Mouse (Mus musculus) cerebellum, adult 11 months (tissue): Measurements from ENCODE around the gene Cdkn2aipnl.

Experiments used
- DNase-seq: peaks from one replicate; pipeline ENCODE4 v3.0.0; 2022

Cdkn2aipnl gene

DNA sequence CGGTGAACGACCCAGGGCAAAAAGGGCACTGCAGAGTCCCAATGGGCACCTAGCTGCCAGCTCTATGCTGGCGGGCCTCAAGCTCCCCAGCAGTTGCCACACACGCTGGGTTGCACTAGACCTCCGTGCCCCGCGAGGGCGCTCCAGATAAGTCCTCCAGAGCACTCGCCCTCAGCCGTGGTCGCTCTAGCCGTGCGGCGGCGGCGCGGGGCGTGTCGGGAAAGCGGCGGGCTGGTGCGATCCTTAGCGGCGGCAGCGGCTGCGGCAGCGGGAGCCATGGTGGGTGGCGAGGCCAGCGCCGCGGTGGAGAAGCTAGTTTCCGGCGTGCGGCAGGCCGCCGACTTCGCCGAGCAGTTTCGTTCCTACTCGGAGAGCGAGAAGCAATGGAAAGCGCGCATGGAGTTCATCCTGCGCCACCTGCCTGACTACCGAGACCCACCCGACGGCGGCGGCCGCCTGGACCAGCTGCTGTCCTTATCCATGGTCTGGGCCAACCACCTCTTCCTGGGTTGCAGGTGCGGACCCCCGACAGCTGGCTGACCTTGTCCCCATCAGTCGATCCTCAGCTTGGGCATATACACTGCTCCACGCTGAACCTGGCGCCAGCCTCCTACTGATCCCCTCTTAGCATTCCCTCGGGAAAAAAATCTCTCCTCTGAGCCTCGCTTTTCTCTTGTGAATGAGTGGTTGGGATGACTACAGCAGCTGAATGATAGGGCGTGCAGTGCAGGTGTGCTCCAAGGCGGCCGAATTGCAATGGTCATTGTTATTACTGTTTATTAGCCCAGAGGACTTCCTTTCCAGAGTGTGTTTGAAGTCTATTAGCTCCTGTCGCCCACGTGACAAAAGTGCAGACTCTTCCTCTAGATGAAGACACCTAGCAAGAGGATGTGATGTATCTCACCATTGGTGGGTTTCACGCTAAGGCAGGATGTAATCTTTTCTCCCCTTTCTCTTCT lies at the start of gene Cdkn2aipnl:
Cdkn2aipnl (plus strand) TSS at position 219 of the 959 bp plus-strand sequence.
- peak; percentile 94 for DNase-seq

DNA sequence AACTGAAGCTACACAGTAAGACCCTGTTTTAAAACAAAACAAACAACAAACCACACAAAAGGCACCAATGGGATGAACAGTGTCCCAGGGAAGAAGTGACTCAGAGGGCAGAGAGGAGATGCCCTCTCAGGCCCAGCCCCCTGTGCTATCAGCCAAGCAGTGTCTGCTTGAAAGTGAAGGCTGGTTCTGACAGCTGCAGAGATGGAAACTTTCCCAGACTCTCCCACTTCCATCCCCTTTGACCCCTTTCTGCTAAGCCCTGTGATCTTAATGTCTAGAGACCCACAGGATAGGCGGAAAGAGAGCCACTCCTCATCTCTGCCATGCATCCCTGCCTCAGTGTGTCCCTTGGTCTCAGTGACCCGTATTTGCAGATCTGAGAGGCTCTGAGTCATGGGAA lies 49.5 kb upstream of the Cdkn2aipnl start:
- DNase-seq, result no peak

DNA sequence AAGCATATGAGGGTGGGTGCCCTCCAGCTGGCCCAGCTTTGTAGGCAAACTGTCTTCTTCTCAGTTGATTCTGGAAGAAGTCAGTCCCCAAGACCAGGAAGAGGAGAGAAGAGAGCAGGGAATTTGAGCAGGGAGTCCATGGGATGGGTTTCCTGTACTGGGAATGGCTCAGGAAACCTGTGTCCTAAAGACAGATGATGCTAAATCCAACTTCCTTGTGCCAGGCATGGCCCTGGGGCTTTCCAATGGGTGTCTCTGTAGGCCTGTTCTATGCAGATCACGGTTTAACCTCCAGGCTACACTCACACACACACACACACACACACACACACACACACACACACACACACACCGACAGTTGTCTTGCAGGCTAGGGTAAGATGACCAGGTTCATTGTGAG lies 48.9 kb upstream of the Cdkn2aipnl start:
- no peak for DNase-seq

DNA sequence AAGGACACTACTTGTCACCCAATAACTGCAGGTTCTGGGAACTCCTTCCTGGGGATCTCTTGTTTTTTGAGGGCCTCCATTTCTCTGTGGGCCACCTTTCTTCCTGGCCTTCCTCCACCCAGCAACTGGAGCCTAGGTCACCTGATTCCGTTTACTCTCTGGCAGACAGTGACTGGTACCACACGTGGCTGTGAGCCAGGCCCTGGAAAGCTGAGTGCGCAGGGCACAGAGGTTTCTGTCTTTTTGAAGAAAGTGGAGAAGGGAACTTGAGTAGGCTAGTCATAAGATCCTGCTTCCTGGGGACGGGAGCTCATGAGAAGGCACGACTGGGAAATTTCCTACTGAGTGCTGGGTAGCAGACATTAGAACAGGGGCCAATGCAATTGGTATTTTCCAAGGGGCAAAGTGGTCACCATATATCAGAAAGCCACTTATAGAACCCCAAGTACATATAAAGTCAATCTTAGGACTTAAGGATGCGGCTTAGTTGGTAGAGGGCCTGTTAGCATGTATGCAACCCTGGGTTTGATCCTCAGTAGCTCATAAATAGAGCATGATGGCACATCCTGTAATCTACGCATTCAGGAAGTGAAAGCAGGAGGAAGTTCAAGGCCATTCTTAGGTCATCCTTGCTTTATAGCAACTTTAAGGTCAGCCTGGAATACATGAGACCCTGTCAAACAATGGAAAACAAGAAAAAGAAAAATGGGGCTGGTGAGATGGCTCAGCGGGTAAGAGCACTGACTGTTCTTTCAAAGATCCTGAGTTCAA lies 45.9 kb upstream of the Cdkn2aipnl start:
- no peak for DNase-seq

DNA sequence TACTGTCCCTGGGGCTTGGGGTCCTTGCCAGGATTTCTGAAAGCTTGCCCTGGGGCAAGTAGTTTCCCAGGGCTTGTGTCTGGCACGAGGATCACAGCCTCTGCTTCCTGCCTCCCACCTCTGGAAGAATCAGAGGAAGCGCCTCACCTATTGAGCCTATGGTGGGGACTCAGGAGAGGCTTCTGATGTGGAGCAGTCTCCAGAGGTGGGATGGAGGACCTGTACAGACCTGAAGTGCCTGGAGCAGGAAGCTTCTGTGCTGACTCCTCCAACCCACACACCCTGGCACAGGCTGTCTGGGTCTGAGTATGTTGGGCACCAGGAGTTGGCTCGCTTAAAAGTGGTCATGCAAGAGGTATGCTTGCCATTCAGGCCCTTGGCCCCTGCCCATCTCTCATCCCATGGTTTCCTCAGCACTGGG lies 45.0 kb upstream of the Cdkn2aipnl start:
- DNase-seq, result no peak

DNA sequence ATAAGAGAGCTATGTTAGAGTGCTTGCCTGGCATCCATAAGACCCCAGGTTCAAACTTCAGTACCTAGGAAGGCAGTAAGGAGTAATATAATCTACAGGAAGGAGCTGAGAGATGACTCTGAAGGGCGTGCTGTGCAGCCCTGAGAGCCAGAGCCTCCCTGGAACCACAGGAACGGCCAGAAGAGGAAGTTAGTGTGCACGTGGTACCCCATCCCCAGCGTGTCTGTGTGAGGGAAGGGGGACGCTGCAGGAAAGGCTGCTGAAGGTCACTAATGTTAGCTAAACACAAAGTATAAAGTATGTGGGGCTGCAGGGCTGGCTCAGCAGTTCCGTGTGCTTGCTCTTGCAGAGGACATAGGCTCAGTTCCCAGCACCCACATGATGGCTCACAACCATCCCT lies 41.9 kb upstream of the Cdkn2aipnl start:
- DNase-seq, result no peak

DNA sequence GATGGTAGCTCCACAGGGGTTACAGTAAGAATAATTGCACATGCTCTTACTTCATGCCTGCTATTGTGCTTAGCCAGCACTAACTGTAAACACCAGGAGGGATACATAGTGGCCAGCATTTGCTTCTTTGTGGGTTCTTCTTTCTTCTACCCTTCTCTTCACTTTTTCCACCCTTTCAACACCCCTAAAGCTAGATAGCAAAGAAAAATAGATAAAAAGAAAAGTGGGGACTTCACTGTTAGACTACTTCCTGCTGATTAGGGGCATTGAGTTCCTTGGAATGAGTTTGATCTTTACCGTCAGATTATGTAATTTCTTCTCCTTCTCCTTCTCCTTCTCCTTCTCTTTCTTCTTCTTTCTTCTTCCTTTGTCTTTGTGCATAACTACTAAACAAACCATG lies 41.1 kb upstream of the Cdkn2aipnl start:
- DNase-seq, result no peak

DNA sequence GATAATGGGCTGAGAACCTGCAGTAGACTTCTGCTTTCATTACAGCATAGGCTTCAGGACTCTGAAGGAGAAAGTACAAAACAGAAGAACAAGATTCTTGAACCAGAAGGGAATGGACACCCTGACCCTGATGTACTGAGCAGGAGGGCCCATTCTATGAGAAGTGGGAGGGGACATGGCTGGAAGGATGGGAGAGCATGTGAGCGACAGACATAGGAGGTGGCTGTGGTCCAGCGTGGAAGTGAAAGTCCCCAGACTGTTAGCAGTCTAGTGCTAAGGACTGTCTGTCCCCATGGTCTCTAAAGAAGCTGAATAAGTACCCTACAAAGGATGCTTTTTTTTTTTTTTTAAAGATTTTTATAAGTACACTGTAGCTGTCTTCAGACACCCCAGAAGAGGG lies 40.4 kb upstream of the Cdkn2aipnl start:
- no peak for DNase-seq

DNA sequence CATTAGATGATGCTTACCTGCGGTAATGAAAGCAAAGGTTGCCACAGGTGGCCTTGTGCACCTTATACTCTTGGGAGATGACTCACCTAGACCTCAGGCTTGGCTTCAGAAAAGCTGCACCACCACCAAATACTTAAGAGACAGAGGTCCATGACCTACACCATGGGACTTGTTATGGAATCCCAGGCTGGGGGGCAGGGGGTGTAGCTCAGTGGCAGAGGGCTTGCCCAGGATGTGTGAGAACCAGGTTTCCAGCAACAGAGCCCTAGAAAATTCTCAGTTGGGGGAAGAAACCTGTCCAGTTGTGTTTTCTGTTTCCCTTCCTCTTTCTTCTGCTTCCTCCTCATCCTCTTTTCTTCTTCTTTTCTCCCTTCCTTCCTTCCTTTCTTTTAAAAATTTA lies 36.3 kb upstream of the Cdkn2aipnl start:
- no peak for DNase-seq

DNA sequence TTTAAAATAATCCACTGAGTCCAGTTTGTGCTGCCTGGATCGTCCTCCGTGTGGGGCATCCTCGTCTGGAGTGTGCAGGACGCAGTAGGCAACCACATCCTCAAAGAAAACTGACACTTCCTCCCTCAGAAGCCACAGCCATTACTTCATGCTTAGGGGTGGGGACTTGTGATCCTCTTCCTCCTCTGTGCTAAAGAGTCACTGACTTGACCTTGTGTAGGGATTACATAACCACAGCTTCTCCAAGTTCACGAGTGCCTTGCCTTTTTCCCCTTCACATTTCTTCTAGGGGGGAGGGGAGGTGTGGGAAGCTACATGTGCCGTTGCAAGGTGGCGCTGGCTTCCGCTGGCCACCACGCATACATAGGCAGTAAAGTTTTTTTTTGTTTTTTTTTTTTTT lies 35.7 kb upstream of the Cdkn2aipnl start:
- DNase-seq, result no peak

DNA sequence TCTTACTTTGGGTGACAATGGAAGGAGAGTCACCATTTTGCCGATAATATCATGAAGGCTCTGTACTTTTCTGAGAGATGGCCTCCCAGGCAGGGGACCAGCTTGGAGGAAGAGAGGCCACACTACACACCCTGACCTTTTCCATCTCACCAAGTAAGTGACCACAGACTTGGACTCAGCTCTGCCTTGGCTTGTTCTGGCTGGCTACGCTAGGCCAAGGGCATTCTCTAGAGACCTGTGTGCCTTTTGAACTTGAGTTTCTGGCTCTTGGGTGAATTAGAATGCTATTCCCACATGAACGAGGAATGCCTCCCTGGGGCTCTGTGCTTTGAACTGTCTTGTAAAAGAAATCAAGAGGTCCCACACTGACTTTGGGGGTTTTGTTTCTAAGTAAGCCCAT lies 33.2 kb upstream of the Cdkn2aipnl start:
- no peak for DNase-seq

DNA sequence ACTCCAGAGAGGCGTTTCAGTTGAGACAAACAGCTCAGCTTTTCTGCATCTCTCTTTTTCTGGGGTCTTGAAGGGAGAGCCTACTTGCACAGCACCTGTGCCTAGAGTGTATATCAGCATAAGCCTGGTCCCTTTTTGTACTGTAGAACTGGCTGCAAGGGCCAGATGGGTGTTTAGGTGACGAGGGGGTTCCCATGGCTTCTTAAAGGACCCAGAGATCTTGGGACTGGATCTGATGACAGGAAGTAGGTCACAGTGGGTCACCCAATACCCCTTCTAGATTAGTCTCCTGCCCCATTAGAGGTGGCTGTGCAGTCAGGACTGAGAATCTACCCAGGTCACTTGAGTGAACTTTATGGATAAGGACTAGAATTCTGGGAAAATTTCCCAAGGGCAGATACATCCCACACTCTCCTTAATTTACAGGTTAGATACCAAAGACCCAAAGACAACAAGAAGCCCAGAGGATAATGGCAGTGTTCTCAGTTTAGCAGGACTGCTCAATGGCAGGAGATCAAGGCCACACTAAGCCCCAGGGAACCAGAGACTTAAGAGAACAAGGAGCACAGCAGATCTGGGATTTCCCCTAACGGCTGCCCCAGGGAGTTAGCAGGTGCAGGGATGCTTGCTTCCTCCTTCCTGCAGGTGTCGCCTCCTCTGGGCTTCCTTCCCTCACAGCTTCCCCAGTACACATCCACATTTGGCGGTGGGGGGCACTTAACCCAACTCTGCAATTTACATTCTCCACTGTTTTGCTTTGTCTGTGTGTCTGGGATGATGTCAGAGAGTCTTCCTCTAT lies 31.6 kb upstream of the Cdkn2aipnl start:
- no peak for DNase-seq

DNA sequence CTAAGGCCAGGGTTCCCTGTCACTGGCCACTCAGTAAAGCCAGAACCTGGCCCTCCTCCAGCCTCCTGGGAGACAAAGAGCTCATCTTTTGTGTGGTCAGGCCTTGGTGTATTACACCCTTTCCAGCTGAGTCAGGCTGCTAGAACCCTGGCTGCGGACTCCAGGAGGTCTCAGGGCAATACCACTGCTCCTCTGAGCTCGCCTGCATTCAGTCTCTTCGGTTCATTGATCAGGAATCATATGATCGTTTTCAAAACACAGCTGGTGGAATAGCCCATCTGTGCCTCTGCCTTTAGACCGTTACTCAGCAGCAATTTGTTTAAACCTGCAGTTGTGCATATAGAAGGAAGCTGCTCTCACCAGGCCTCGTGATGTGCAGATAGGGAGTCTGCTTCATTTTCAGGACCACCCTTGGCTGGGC lies 30.1 kb upstream of the Cdkn2aipnl start:
- DNase-seq, result no peak

DNA sequence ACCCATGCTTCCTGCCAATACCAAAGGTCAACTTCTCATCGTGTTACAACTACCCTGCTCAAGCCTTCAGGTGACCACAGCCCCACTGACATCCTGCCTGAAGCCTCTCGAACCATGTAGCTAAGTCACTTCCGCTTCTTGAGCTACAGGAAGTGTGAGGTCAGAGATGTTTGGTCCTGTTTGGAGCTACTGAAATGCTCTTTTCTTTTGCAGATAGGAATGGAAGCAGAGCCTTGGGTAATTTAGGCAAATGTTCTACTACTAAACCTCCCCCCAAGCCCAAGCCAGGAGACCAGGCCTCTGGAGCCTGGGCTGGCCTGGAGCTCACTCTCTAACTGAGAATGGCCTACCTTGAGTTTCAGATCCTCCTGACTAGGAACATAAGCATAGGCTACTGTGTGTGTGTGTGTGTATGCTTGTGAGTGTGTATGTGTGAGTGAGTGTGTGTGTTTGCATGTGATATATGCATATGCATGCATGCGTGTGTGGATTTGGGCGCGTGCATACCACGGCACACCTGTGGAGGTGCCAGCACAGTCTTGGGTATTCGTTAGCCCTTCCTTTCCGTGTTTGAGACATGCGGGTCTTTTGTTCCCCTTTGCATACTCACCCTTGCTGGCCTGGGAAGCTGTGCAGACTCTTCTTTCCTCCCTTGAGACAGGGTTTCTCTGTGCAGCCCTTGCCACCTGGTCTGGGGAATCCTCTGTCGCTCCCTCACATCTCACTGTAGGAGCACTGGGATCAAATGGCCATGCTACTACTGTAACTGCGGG lies 28.5 kb upstream of the Cdkn2aipnl start:
- DNase-seq, result no peak

DNA sequence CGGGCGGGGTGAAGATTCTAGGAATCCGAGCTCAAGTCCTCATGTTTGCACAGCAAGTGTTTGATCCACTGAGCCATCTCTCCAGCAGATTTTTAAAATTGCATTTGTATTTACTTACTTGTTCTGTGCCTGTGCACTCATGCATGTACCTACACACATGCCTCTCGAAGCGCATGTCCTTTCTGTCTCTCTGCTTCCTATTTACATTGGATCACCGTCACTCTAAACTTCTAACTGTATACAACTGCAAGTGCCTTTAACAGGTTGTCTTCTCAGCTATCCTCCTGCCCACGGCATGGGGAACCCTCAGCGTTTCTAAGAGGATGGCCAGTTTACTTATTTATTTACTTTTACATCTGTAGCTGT lies 27.9 kb upstream of the Cdkn2aipnl start:
- no peak for DNase-seq

DNA sequence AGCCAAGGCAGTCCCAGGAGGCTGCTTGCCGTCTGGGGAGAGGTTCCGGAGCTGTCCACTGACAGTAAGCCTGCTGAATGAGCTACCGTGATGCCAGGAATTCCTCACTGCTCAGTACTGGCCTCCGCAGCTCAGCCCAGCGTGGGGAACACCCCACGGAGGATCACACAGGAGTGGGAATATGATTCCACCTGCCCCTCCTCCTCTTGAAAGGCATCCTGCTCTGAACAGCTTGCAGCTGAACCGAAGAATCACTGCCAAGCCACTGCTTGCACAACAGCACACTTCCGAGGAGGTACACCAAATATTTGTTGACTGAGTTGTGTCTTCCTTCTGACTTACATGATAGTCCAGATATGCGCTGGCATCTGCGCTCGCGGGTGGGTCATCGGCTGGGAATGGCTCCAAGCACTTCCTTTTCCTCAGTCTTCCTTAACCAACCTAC lies 26.9 kb upstream of the Cdkn2aipnl start:
- DNase-seq, result no peak

DNA sequence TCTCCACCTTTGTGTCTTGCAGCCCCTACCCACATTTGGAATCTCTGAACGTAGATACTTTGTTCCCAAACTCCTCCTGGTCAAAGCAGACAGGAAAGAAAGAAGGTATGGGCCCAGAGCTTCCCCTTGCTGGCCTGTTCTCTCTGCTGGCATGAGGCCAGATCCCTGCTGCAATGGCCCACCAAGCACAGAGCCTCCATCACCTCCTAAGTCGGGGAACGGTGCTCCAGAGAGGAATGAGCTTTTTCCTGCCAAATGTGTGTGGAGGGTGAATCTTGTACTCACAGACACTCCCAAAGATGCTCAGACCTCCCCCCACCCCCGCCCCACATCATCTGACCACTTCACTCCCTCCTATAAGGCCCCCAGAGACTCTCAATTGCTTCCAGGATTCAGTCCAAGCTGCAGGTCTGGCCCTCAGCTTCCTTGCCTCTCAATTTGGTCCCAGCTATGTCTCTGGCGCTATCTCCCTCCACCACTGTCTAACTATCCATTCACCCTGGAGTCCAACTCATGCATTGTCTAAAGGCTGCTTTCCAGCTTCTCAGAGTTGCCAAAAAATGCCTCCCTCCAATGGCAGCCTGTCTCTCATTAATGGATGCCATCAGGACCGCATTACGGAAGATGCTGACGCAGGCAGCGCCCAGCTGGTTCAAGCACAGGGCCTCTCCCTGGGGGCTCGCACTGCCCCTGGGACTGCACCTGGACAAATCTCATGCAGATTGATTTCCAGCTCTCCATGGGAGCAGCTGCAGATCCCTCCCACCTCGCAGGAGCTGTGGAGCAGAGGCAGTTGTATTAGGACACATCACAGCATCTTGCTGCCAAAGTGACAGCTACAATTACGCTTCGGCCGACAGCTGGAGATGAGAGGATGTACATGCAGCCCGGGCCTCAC lies 24.6 kb upstream of the Cdkn2aipnl start:
- no peak for DNase-seq

DNA sequence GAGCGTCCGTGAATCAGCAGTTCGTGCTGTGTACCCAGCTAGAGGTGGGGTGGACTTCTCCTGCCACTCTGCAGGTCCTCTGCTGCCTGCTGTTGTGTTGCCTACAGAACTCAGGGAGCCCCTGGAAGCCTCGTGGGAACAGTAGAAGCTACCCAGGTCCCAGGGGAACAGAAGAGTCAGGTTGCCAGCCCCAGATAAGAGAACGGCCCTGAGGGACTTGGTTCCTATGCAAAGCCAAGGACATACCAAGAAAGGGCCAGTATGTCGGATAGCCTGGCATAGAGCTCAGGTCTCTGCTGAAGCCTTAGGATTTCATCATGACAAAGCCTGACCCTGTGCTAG lies 24.0 kb upstream of the Cdkn2aipnl start:
- no peak for DNase-seq

DNA sequence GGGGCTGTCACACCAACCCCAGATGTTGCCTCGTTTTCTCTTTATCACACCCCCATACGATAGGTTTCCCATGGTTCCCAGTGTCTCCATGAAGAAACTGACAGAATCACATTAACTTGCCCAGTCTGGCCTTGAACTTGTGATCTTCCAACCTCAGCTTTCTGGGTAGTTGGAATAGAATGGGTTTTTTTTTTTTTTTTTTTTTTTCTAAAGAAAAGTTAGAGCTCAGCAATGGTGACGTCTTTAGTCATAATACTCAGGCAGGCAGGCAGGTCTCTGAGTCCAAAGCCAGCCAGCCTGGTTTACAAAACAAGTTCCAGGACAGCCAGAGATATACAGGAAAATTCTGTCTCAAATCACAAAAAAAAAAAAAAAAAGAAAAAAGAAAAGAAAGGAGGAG lies 23.2 kb upstream of the Cdkn2aipnl start:
- DNase-seq, result no peak

DNA sequence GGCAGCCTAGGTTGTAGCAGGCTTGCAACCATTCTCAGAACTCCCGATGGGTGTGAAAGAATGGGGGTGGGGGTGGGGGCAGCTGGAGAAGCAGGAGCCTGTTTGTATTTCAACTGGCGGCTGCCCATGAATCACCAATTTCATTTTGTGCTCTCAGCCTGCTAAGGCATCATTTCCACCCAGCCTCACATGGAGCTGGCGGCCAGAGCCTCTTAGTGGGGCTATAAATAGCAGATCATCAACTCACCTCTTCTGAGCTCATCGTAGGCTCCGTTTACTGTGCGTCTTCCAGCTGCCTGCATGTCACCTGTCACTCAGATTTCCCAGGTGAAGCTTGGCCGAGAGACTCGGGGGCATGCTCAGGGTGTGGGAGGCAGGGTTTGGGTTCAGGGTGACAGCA lies 21.9 kb upstream of the Cdkn2aipnl start:
- DNase-seq, result no peak

DNA sequence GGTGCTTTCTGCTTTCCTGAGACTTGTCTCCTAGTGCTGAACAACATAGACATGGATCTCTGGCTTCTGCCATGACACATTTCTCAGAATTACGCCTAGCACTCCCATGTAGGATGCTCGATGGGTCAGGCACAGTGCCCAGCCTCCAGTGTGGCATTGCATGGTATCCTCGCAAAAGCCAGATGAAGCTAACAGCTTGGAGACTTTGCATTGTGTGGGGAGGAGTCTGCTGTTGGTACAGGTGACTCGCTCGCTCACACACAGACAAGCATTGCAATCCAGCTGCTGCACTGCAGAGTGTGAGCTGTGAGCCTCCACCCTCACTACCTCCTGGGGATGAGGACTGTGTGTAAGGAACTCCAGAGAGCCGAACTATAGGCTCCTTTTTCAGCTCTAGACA lies 21.3 kb upstream of the Cdkn2aipnl start:
- DNase-seq, result no peak
